Mouse (Mus musculus): Measurements from ENCODE around the gene Abl2.
A peak's percentile ranks its signal among the peaks of the same experiment; 100 is the strongest.

Gene Abl2

GRCm38 (mm10) chr1:156672720-156673475, 114.3 kb downstream of the Abl2 start:
- no peak for DNase-seq (ENCODE audit: low spot score)

GRCm38 (mm10) chr1:156673476-156674194, 115.0 kb downstream of the Abl2 start:
- peak; percentile 34 for DNase-seq (ENCODE audit: low spot score)

- DNase-seq (ENCODE audit: low spot score) = peak; percentile 63
These were observed 115.8 kb downstream of the Abl2 start, which contains the start of gene Tor3a for GRCm38 (mm10) chr1:156674195-156675000. TSS of gene Tor3a (minus strand) at chr1:156674356.

GRCm38 (mm10) chr1:156676171-156676570, 117.6 kb downstream of the Abl2 start:
- peak; percentile 41 for DNase-seq (ENCODE audit: low spot score)

- DNase-seq (ENCODE audit: low spot score) = no peak
These were observed 118.0 kb downstream of the Abl2 start for GRCm38 (mm10) chr1:156676596-156676995.

GRCm38 (mm10) chr1:156677230-156677629, 118.6 kb downstream of the Abl2 start:
- DNase-seq (ENCODE audit: low spot score) = no peak

GRCm38 (mm10) chr1:156679599-156679998, 121.0 kb downstream of the Abl2 start:
- no peak for DNase-seq (ENCODE audit: low spot score)

GRCm38 (mm10) chr1:156686025-156686661, 127.6 kb downstream of the Abl2 start:
- no peak for DNase-seq (ENCODE audit: low spot score)
